Mouse (Mus musculus) CD4-positive naive resting alpha-beta T cell, adult 76 days (primary cell): ENCODE results near the gene Rnf141. TPM values are rescaled to one million over a fixed set of nuclear protein-coding genes. Genes with fewer than 3 reads are reported as not detected.

ENCODE experiments used
- total RNA-seq: library from RNA; stranded (reverse); gene quantifications from one replicate; pipeline ENCODE4 v1.2.4, GENCODE M21; 2023

Rnf141 gene
- total RNA-seq, result 19.2 TPM

DNA sequence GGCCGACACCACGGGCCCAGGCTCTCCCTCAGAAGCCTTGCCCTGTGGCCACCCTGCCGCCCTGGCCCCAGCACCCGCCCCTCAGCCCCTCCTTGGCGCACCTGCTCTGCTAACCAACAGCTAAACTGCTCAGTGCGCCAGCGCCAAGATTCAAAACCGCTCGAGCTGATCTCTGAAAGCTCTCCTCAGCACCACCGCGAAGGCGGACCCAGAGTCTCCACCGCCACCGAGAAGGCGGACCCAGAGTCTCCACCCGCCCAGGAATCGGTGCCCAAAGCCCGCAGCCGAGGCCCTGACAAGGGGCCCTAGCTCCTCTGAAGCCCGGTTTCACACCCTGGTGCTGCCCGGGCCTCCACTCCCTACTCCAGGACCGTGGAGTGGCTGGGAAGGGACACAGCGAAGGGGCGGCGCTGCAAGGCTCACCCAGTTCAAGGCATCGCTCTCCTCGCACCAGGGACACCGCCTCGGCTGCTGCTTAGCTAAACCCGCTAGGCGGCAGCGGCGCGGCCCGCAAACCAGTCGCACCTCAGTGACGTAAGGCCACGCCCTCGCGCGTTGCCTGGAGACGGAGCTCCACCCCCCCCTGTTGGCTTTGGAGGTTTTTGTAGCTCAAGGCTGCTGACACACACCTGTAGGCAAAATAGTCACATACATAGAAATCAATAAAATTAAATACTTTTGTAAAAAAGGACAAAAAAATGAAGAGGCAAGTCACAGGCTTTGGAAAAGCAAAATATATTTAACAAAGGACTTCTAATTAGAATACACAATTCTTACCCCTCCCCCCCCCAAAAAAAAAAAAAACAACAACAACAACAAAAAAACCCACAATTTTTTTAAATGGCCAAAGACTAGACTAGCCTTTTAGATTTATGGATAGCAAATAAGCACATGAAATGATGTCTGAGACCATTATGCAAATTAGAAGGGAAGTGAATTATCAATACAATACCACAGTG, at the start of gene Rnf141:
TSS of gene Rnf141 (minus strand) at position 542 of the 959 bp plus-strand sequence.

DNA sequence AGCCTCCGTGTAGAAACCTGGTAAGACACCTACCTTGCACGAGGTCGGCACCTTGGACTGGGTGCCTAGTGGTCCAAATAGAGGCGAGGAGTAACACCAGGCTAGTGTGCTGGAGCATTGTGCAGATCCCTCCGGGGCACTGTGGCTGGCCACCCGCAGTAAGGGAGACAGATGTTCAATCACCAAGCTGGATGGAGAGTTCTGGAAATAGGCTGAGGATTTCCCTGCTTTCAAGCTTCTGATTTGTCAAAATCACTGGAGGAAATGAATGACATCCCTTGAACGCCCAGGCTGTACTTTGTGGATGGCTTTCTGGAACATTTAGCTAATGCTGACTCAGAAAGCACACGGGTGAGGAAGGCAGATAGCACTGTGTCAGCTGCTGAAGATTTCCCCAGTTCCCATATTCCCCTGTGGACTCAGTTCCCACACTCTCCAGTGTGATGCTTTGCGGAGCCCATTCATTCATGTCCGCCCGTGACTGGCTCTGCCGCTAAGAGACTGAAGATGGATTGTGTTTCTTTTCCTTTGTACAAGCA, 18.6 kb upstream of the Rnf141 start, which contains the start of gene Lyve1:
TSS of gene Lyve1 (minus strand) at position 489 of the 539 bp plus-strand sequence.

DNA sequence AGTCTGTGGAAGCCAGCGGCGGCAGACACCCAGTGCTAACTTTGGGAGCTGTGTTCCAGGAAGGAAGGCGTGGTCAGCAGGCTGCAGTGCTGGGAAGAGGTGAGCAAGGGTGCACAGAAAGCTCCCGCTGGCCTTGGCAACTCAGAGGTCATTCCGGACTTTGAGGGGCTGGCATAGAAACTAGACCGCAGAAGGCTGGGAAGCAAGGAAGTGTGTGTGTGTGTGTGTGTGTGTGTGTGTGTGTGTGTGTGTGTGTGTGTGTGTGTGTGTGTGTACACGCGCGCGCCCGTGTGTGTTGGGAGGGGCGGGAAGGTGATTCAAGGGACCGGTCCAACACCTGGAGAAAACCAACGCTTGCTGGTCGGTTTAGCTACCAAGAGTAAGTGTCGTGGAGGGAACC, 76.3 kb downstream of the Rnf141 start, which contains the start of gene Ampd3:
TSS of gene Ampd3 (plus strand) at position 206 of the 400 bp plus-strand sequence.

Other genes with a start within 250 kb of the Rnf141 start
- 11.4 TPM for gene Sbf2, start 229.5 kb downstream of the Rnf141 start, total RNA-seq
- 3.1 TPM for gene Adm, start 216.8 kb downstream of the Rnf141 start, total RNA-seq
- 14.3 TPM for gene Ampd3, start 76.3 kb downstream of the Rnf141 start, total RNA-seq
- gene Lyve1, start 18.8 kb upstream of the Rnf141 start, total RNA-seq, result not detected
- 5.3 TPM for gene Mrvi1, start 138.0 kb upstream of the Rnf141 start, total RNA-seq
- 45.6 TPM for gene Ctr9, start 184.5 kb upstream of the Rnf141 start, total RNA-seq
- 1,360 TPM for gene Eif4g2, start 238.6 kb upstream of the Rnf141 start, total RNA-seq